Mouse (Mus musculus): ENCODE measurements at regions not wholly inside any gene's neighbourhood (a gene's known extent, or its start where the extent isn't known, plus 50 kb on each side); places are given as distances from the start of the nearest gene placed in this dataset.
A peak's percentile ranks its signal among the peaks of the same experiment; 100 is the strongest.

- Histone ChIP-seq H3K36me3 (ENCODE audit: control insufficient read depth, insufficient read depth, low read length) (no peaks in the 10 kb centered on the region), H3K27me3 (ENCODE audit: control insufficient read depth, insufficient read depth, low read length) (no peaks in the 10 kb centered on the region), H3K4me1 (replicated peaks; ENCODE audit: control insufficient read depth, insufficient read depth, low read length) (peaks cover 32% of the 10 kb centered on the region), H3K4me3 (ENCODE audit: control insufficient read depth, insufficient read depth, low read length) (peak overlapping the region; percentile 55), H3K27ac (ENCODE audit: control insufficient read depth, insufficient read depth, low read length) (peak overlapping the region; percentile 45; the same call in 1 of the 2 replicates)
- DNase-seq, result peak; percentile 75
- no peak for TF ChIP-seq CTCF (IDR thresholded peaks at IDR 0.05; ENCODE audit: borderline replicate concordance, control insufficient read depth, extremely low read depth, insufficient read depth, low read length, poor library complexity)
- TF ChIP-seq POLR2A (IDR thresholded peaks at IDR 0.05; ENCODE audit: control insufficient read depth, extremely low read depth, insufficient read depth, low read length, poor library complexity), result 0 out of 2 replicates have a peak, but pooled peaks have one; percentile 44
- WGBS, result 24% methylated on average over 17 of the region's 17 CpGs
Measured at GRCm38 (mm10) chr1:155029195-155029879, 70.1 kb downstream of the Ier5 start.

GRCm38 (mm10) chr1:155028735-155029134 lies 70.7 kb downstream of the Ier5 start:
- Histone ChIP-seq H3K36me3 (ENCODE audit: control insufficient read depth, insufficient read depth, low read length) (no peaks in the 10 kb centered on the region), H3K4me1 (replicated peaks; ENCODE audit: control insufficient read depth, insufficient read depth, low read length) (peaks cover 32% of the 10 kb centered on the region), H3K27ac (ENCODE audit: control insufficient read depth, insufficient read depth, low read length) (peak overlapping the region; percentile 8), H3K27me3 (ENCODE audit: control insufficient read depth, insufficient read depth, low read length) (no peaks in the 10 kb centered on the region), H3K4me3 (ENCODE audit: control insufficient read depth, insufficient read depth, low read length) (peak overlapping the region; percentile 55)
- peak; percentile 42 for DNase-seq
- TF ChIP-seq POLR2A (IDR thresholded peaks at IDR 0.05; ENCODE audit: control insufficient read depth, extremely low read depth, insufficient read depth, low read length, poor library complexity), result no peak
- TF ChIP-seq CTCF (IDR thresholded peaks at IDR 0.05; ENCODE audit: borderline replicate concordance, control insufficient read depth, extremely low read depth, insufficient read depth, low read length, poor library complexity), result no peak
- WGBS, result 5% methylated on average over 5 of the region's 5 CpGs

GRCm38 (mm10) chr1:155028147-155028546 lies 71.3 kb downstream of the Ier5 start:
- TF ChIP-seq CTCF (IDR thresholded peaks at IDR 0.05; ENCODE audit: borderline replicate concordance, control insufficient read depth, extremely low read depth, insufficient read depth, low read length, poor library complexity), result no peak
- no peak for TF ChIP-seq POLR2A (IDR thresholded peaks at IDR 0.05; ENCODE audit: control insufficient read depth, extremely low read depth, insufficient read depth, low read length, poor library complexity)

GRCm38 (mm10) chr1:155027583-155027982 lies 71.9 kb downstream of the Ier5 start:
- DNase-seq, result peak; percentile 85
- no peak overlapping the region for H3K27ac ChIP-seq (ENCODE audit: control insufficient read depth, insufficient read depth, low read length)
- TF ChIP-seq POLR2A (IDR thresholded peaks at IDR 0.05; ENCODE audit: control insufficient read depth, extremely low read depth, insufficient read depth, low read length, poor library complexity), result no peak
- TF ChIP-seq CTCF (IDR thresholded peaks at IDR 0.05; ENCODE audit: borderline replicate concordance, control insufficient read depth, extremely low read depth, insufficient read depth, low read length, poor library complexity), result no peak
- no peaks in the 10 kb centered on the region for H3K36me3 ChIP-seq (ENCODE audit: control insufficient read depth, insufficient read depth, low read length)
- peaks cover 32% of the 10 kb centered on the region for H3K4me1 ChIP-seq (replicated peaks; ENCODE audit: control insufficient read depth, insufficient read depth, low read length)
- H3K27me3 ChIP-seq (ENCODE audit: control insufficient read depth, insufficient read depth, low read length), result no peaks in the 10 kb centered on the region
- H3K4me3 ChIP-seq (ENCODE audit: control insufficient read depth, insufficient read depth, low read length), result no peak overlapping the region
- whole genome bisulfite sequencing, result 23% methylated on average over 6 of the region's 8 CpGs

More at GRCm38 (mm10) chr1:155028147-155028546, 71.3 kb downstream of the Ier5 start:
- no peak for DNase-seq
- peak overlapping the region; percentile 8 for H3K27ac ChIP-seq (ENCODE audit: control insufficient read depth, insufficient read depth, low read length)
- H3K36me3 ChIP-seq (ENCODE audit: control insufficient read depth, insufficient read depth, low read length), result no peaks in the 10 kb centered on the region
- H3K27me3 ChIP-seq (ENCODE audit: control insufficient read depth, insufficient read depth, low read length), result no peaks in the 10 kb centered on the region
- 37% methylated on average over 6 of the region's 6 CpGs for WGBS
- peaks cover 32% of the 10 kb centered on the region for H3K4me1 ChIP-seq (replicated peaks; ENCODE audit: control insufficient read depth, insufficient read depth, low read length)
- H3K4me3 ChIP-seq (ENCODE audit: control insufficient read depth, insufficient read depth, low read length), result no peak overlapping the region

GRCm38 (mm10) chr1:155025862-155026478 lies 73.5 kb downstream of the Ier5 start:
- H3K27ac ChIP-seq (ENCODE audit: control insufficient read depth, insufficient read depth, low read length), result no peak overlapping the region
- DNase-seq, result peak; percentile 81
- H3K36me3 ChIP-seq (ENCODE audit: control insufficient read depth, insufficient read depth, low read length), result no peaks in the 10 kb centered on the region
- no peak for TF ChIP-seq CTCF (IDR thresholded peaks at IDR 0.05; ENCODE audit: borderline replicate concordance, control insufficient read depth, extremely low read depth, insufficient read depth, low read length, poor library complexity)
- no peak for TF ChIP-seq POLR2A (IDR thresholded peaks at IDR 0.05; ENCODE audit: control insufficient read depth, extremely low read depth, insufficient read depth, low read length, poor library complexity)
- no peak overlapping the region for H3K4me3 ChIP-seq (ENCODE audit: control insufficient read depth, insufficient read depth, low read length)
- peaks cover 29% of the 10 kb centered on the region for H3K4me1 ChIP-seq (replicated peaks; ENCODE audit: control insufficient read depth, insufficient read depth, low read length)
- H3K27me3 ChIP-seq (ENCODE audit: control insufficient read depth, insufficient read depth, low read length), result no peaks in the 10 kb centered on the region
- 36% methylated on average over 5 of the region's 5 CpGs for WGBS

- Histone ChIP-seq H3K27ac (ENCODE audit: control insufficient read depth, insufficient read depth, low read length) (no peak overlapping the region), H3K4me1 (replicated peaks; ENCODE audit: control insufficient read depth, insufficient read depth, low read length) (peaks cover 10% of the 10 kb centered on the region), H3K4me3 (ENCODE audit: control insufficient read depth, insufficient read depth, low read length) (no peak overlapping the region), H3K36me3 (ENCODE audit: control insufficient read depth, insufficient read depth, low read length) (no peaks in the 10 kb centered on the region), H3K27me3 (ENCODE audit: control insufficient read depth, insufficient read depth, low read length) (no peaks in the 10 kb centered on the region)
- WGBS, result 93% methylated on average over 11 of the region's 11 CpGs
- no peak for DNase-seq
- no peak for TF ChIP-seq POLR2A (IDR thresholded peaks at IDR 0.05; ENCODE audit: control insufficient read depth, extremely low read depth, insufficient read depth, low read length, poor library complexity)
- TF ChIP-seq CTCF (IDR thresholded peaks at IDR 0.05; ENCODE audit: borderline replicate concordance, control insufficient read depth, extremely low read depth, insufficient read depth, low read length, poor library complexity), result no peak
Measured at GRCm38 (mm10) chr1:155023324-155023723, 76.1 kb downstream of the Ier5 start.
